Mouse (Mus musculus): ENCODE results near the gene Lrrc73.

DNA sequence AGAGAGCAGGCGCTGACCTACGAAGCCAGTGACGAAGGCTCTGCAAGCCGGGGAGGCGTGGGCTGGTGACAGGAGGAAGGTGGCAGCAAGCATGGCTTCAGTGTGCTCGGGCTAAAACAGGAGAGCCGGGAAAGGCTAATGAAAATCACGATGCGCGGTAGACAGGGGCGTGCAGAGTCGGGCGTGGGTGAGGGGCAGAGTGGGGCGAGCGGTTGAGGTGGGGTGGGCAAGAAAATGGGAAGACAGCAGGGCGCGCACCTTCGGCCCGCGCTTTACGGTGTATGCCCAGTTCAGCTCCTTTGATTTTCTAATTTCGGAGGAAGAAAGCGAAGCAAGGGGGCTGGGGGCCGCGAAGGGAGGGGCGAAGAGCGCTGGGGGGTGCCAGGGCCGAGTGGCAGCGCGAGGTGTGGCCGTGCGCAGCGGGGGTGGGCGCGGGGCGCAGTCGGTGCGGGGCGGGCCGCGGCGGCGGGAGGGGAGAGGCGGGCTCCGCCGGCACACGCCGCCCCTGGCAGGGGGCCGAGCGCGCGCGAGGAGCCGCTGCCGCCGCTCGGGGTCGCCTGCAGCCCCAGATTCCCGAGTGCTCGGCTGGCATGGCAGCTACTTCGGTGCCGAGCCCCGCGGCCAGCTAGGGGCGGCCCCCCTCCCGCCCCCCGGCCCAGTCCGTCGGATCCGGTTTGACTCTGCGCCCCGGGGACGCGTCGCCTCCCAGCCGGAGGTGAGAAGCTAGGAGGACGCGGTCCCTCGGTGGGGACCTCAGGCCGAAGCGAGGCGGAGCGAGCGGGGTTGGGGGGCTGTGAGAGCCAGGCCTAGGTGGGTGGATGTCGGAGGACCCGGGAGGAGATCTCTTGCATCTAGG, 44.3 kb downstream of the Lrrc73 start, which contains the start of gene Dlk2:
- TF ChIP-seq CTCF (IDR thresholded peaks at IDR 0.05; ENCODE audit: low read depth, low read length) (no peak), TAL1 (conservative IDR thresholded peaks at IDR 0.05; ENCODE audit: low read depth, low read length) (no peak)

All from G1E (cell line).